Mouse (Mus musculus): ENCODE results near the gene Rbm39.
A peak's percentile ranks its signal among the peaks of the same experiment; 100 is the strongest.
"Not testable (repeated sequence)": the region's sequence is repeated elsewhere in the genome, so short reads cannot be mapped to it uniquely, and the experiment has no call there.

Rbm39 gene

GRCm38 (mm10) chr2:156180094-156180821, at the start of gene Rbm39:
Gene Rbm39, minus strand, starts transcription at chr2:156180238.
- DNase-seq: peak; percentile 100

- DNase-seq: no peak
These were observed 49.1 kb upstream of the Rbm39 start for GRCm38 (mm10) chr2:156229171-156229570.

GRCm38 (mm10) chr2:156227689-156228088, 47.7 kb upstream of the Rbm39 start:
- no peak for DNase-seq

- DNase-seq: no peak
These were observed 44.0 kb upstream of the Rbm39 start for GRCm38 (mm10) chr2:156224043-156224442.

- DNase-seq: peak; percentile 33
These were observed 42.1 kb upstream of the Rbm39 start for GRCm38 (mm10) chr2:156222100-156222499.

GRCm38 (mm10) chr2:156217786-156218185, 37.7 kb upstream of the Rbm39 start:
- no peak for DNase-seq

GRCm38 (mm10) chr2:156203917-156204316, 23.9 kb upstream of the Rbm39 start:
- no peak for DNase-seq

GRCm38 (mm10) chr2:156202848-156203437, 22.9 kb upstream of the Rbm39 start:
- peak; percentile 53 for DNase-seq

- no peak for DNase-seq
These were observed 21.4 kb upstream of the Rbm39 start for GRCm38 (mm10) chr2:156201486-156201885.

GRCm38 (mm10) chr2:156199944-156200343, 19.9 kb upstream of the Rbm39 start:
- DNase-seq: no peak

GRCm38 (mm10) chr2:156197129-156197911, 17.3 kb upstream of the Rbm39 start:
- DNase-seq: no peak

- peak; percentile 97 for DNase-seq
These were observed 16.5 kb upstream of the Rbm39 start, which contains the start of gene Phf20 for GRCm38 (mm10) chr2:156196302-156197128. Gene Phf20, plus strand, starts transcription at chr2:156196466.

GRCm38 (mm10) chr2:156194571-156194970, 14.5 kb upstream of the Rbm39 start:
- DNase-seq: no peak

- DNase-seq: no peak
These were observed 13.2 kb upstream of the Rbm39 start for GRCm38 (mm10) chr2:156193066-156193862.

GRCm38 (mm10) chr2:156192068-156192467, 12.0 kb upstream of the Rbm39 start:
- no peak for DNase-seq

GRCm38 (mm10) chr2:156191540-156191939, 11.5 kb upstream of the Rbm39 start:
- no peak for DNase-seq

GRCm38 (mm10) chr2:156190004-156190896, 10.2 kb upstream of the Rbm39 start:
- no peak for DNase-seq

GRCm38 (mm10) chr2:156189241-156189640, 9.2 kb upstream of the Rbm39 start:
- DNase-seq: not testable (repeated sequence)

- DNase-seq: no peak
These were observed 1.6 kb upstream of the Rbm39 start for GRCm38 (mm10) chr2:156181592-156181991.

- DNase-seq: no peak
These were observed 969 bp upstream of the Rbm39 start for GRCm38 (mm10) chr2:156180824-156181590.
